Mouse (Mus musculus) embryonic facial prominence, embryonic 12.5 days (tissue): ENCODE data around the gene Slc25a22. TPM values are rescaled to one million over a fixed set of nuclear protein-coding genes. Genes with fewer than 3 reads are reported as not detected.

Experiments
- ATAC-seq: fragments of 200-750 bp; cut with Nextera tagmentation; 2 replicates; pipeline ENCODE4 v1.8.0; 2017; ENCODE audit not compliant: insufficient number of reproducible peaks, insufficient read depth, low FRiP score, low TSS enrichment
- H3K27ac ChIP-seq: fragments of 300-500 bp; sonication (generic); 2 replicates; pipeline ENCODE4 v1.5.1; 2016; ENCODE audit warnings: mild to moderate bottlenecking
- H3K27me3 ChIP-seq: fragments of 300-500 bp; sonication (generic); 2 replicates; pipeline ENCODE4 v1.6.1; 2016; ENCODE audit warnings: mild to moderate bottlenecking, moderate library complexity
- H3K36me3 ChIP-seq: fragments of 300-500 bp; sonication (generic); 2 replicates; pipeline ENCODE4 v1.6.1; 2016; ENCODE audit warnings: mild to moderate bottlenecking
- H3K4me1 ChIP-seq: fragments of 300-500 bp; sonication (generic); 2 replicates; pipeline ENCODE4 v1.6.1; 2016
- H3K4me2 ChIP-seq: fragments of 300-500 bp; sonication (generic); replicated peaks from 2 replicates; pipeline ENCODE4 v1.6.1; 2016; ENCODE audit warnings: mild to moderate bottlenecking, moderate library complexity
- H3K4me3 ChIP-seq: fragments of 300-500 bp; sonication (generic); 2 replicates; pipeline ENCODE4 v1.5.1; 2016; ENCODE audit warnings: mild to moderate bottlenecking
- H3K9ac ChIP-seq: fragments of 300-500 bp; sonication (generic); 2 replicates; pipeline ENCODE4 v1.6.1; 2016; ENCODE audit warnings: mild to moderate bottlenecking, moderate library complexity
- H3K9me3 ChIP-seq: fragments of 300-500 bp; sonication (generic); 2 replicates; pipeline ENCODE4 v1.6.1; 2016; ENCODE audit warnings: mild to moderate bottlenecking, moderate library complexity
- WGBS: fragments of 180-500 bp; shearing (Covaris S2); methylation state at CpG from one replicate; pipeline ENCODE4 v1.1.7; 2016; 5-methylcytosine and 5-hydroxymethylcytosine counted together
- polyA plus RNA-seq: library from polyadenylated mRNA; unstranded; fragments of >200 nt; fragmentation: Nextera tagmentation; extraction: Ambion mirVana; gene quantifications from 2 replicates; pipeline ENCODE4 v1.2.1, GENCODE M21; 2016

Slc25a22 gene
- 39.2 and 41.9 TPM in 2 replicates for polyA plus RNA-seq

GRCm38 (mm10) chr7:141437178-141438120 lies at the start of gene Slc25a22:
Gene Slc25a22 (minus strand): TSS chr7:141437892.
- peaks cover 45% of the 10 kb centered on the region for H3K4me1 ChIP-seq

GRCm38 (mm10) chr7:141487141-141487540 lies 49.4 kb upstream of the Slc25a22 start:
- WGBS = 75% methylated on average over 7 of the region's 7 CpGs
- no peak overlapping the region for H3K27ac ChIP-seq
- no peak for ATAC-seq
- peaks cover 17% of the 10 kb centered on the region for H3K27me3 ChIP-seq
- H3K9ac ChIP-seq = no peak overlapping the region
- H3K4me1 ChIP-seq = peaks cover 11% of the 10 kb centered on the region
- no peak overlapping the region for H3K4me2 ChIP-seq
- no peak overlapping the region for H3K4me3 ChIP-seq
- no peaks in the 10 kb centered on the region for H3K9me3 ChIP-seq
- H3K36me3 ChIP-seq = peaks cover 8% of the 10 kb centered on the region

More at GRCm38 (mm10) chr7:141437178-141438120, at the start of gene Slc25a22:
- peak within 1 kb of the TSS; percentile 87 for H3K9ac ChIP-seq
- WGBS = 6% methylated on average over 53 of the region's 53 CpGs
- peaks cover 53% of the 10 kb centered on the region for H3K36me3 ChIP-seq
- ATAC-seq = peak; percentile 71
- H3K27ac ChIP-seq = peak within 1 kb of the TSS; percentile 72
- peak within 1 kb of the TSS; percentile 92 for H3K4me2 ChIP-seq
- H3K27me3 ChIP-seq = no peaks in the 10 kb centered on the region
- H3K9me3 ChIP-seq = no peaks in the 10 kb centered on the region
- peak within 1 kb of the TSS; percentile 67 for H3K4me3 ChIP-seq

GRCm38 (mm10) chr7:141486239-141486638 lies 48.5 kb upstream of the Slc25a22 start:
- peaks cover 23% of the 10 kb centered on the region for H3K27me3 ChIP-seq
- no peak overlapping the region for H3K9ac ChIP-seq
- ATAC-seq = no peak
- 92% methylated on average over 1 of the region's 1 CpGs for WGBS
- peaks cover 20% of the 10 kb centered on the region for H3K4me1 ChIP-seq
- no peaks in the 10 kb centered on the region for H3K9me3 ChIP-seq
- no peak overlapping the region for H3K4me3 ChIP-seq
- no peaks in the 10 kb centered on the region for H3K36me3 ChIP-seq
- no peak overlapping the region for H3K4me2 ChIP-seq
- no peak overlapping the region for H3K27ac ChIP-seq

GRCm38 (mm10) chr7:141485606-141486005 lies 47.9 kb upstream of the Slc25a22 start:
- no peaks in the 10 kb centered on the region for H3K36me3 ChIP-seq
- no peaks in the 10 kb centered on the region for H3K9me3 ChIP-seq
- H3K27ac ChIP-seq = no peak overlapping the region
- 88% methylated on average over 2 of the region's 2 CpGs for WGBS
- ATAC-seq = no peak
- no peak overlapping the region for H3K4me2 ChIP-seq
- peaks cover 26% of the 10 kb centered on the region for H3K27me3 ChIP-seq
- H3K9ac ChIP-seq = no peak overlapping the region
- peaks cover 27% of the 10 kb centered on the region for H3K4me1 ChIP-seq
- H3K4me3 ChIP-seq = no peak overlapping the region

GRCm38 (mm10) chr7:141485186-141485585 lies 47.5 kb upstream of the Slc25a22 start:
- Histone ChIP-seq H3K4me1 (peaks cover 27% of the 10 kb centered on the region), H3K9me3 (no peaks in the 10 kb centered on the region), H3K9ac (no peak overlapping the region), H3K36me3 (no peaks in the 10 kb centered on the region), H3K4me3 (no peak overlapping the region), H3K4me2 (no peak overlapping the region), H3K27me3 (peaks cover 26% of the 10 kb centered on the region), H3K27ac (no peak overlapping the region)
- no peak for ATAC-seq
- WGBS = 73% methylated on average over 2 of the region's 2 CpGs

- Histone ChIP-seq H3K9ac (no peak overlapping the region), H3K36me3 (no peaks in the 10 kb centered on the region), H3K27ac (no peak overlapping the region), H3K27me3 (peaks cover 26% of the 10 kb centered on the region), H3K4me3 (no peak overlapping the region), H3K4me2 (no peak overlapping the region), H3K4me1 (peaks cover 27% of the 10 kb centered on the region), H3K9me3 (no peaks in the 10 kb centered on the region)
- WGBS = 70% methylated on average over 5 of the region's 5 CpGs
- no peak for ATAC-seq
Measured at GRCm38 (mm10) chr7:141484186-141485120, 46.8 kb upstream of the Slc25a22 start.

GRCm38 (mm10) chr7:141483114-141483653 lies 45.5 kb upstream of the Slc25a22 start:
- Histone ChIP-seq H3K9ac (no peak overlapping the region), H3K4me3 (no peak overlapping the region), H3K9me3 (no peaks in the 10 kb centered on the region), H3K27me3 (peaks cover 26% of the 10 kb centered on the region), H3K36me3 (no peaks in the 10 kb centered on the region), H3K4me2 (peak overlapping the region; percentile 98), H3K4me1 (peaks cover 30% of the 10 kb centered on the region), H3K27ac (no peak overlapping the region)
- WGBS = 79% methylated on average over 6 of the region's 6 CpGs
- ATAC-seq = no peak

GRCm38 (mm10) chr7:141482531-141483024 lies 44.9 kb upstream of the Slc25a22 start:
- H3K36me3 ChIP-seq = no peaks in the 10 kb centered on the region
- H3K9me3 ChIP-seq = no peaks in the 10 kb centered on the region
- peaks cover 36% of the 10 kb centered on the region for H3K4me1 ChIP-seq
- H3K4me2 ChIP-seq = peak overlapping the region; percentile 98
- H3K27ac ChIP-seq = no peak overlapping the region
- H3K4me3 ChIP-seq = peak overlapping the region; percentile 56
- H3K27me3 ChIP-seq = peaks cover 26% of the 10 kb centered on the region
- WGBS = 10% methylated on average over 11 of the region's 11 CpGs
- ATAC-seq = no peak
- H3K9ac ChIP-seq = peak overlapping the region; percentile 53

GRCm38 (mm10) chr7:141481498-141482401 lies 44.1 kb upstream of the Slc25a22 start:
- ATAC-seq = no peak; the same call in 1 of the 2 replicates
- Histone ChIP-seq H3K9me3 (no peaks in the 10 kb centered on the region), H3K4me3 (peak overlapping the region; percentile 56), H3K4me1 (peaks cover 45% of the 10 kb centered on the region), H3K9ac (peak overlapping the region; percentile 53), H3K27me3 (peaks cover 26% of the 10 kb centered on the region), H3K36me3 (no peaks in the 10 kb centered on the region), H3K4me2 (peak overlapping the region; percentile 98), H3K27ac (no peak overlapping the region)
- WGBS = under 1% methylated on average over 80 of the region's 81 CpGs

GRCm38 (mm10) chr7:141480842-141481497 lies 43.3 kb upstream of the Slc25a22 start:
- no peak overlapping the region for H3K9ac ChIP-seq
- H3K36me3 ChIP-seq = no peaks in the 10 kb centered on the region
- H3K27ac ChIP-seq = no peak overlapping the region
- 10% methylated on average over 10 of the region's 10 CpGs for WGBS
- no peaks in the 10 kb centered on the region for H3K9me3 ChIP-seq
- peak overlapping the region; percentile 98 for H3K4me2 ChIP-seq
- H3K27me3 ChIP-seq = peaks cover 26% of the 10 kb centered on the region
- peaks cover 52% of the 10 kb centered on the region for H3K4me1 ChIP-seq
- H3K4me3 ChIP-seq = peak overlapping the region; percentile 56
- no peak for ATAC-seq
